Mouse (Mus musculus): Measurements from ENCODE around the gene Gm49322. TPM values are rescaled to one million over a fixed set of nuclear protein-coding genes. Genes with fewer than 3 reads are reported as not detected.
"Not testable (repeated sequence)": the region's sequence is repeated elsewhere in the genome, so short reads cannot be mapped to it uniquely, and the experiment has no call there.

Gene Gm49322
- polyA plus RNA-seq, 1 experiment from 2014 or later = 1.5 TPM

DNA sequence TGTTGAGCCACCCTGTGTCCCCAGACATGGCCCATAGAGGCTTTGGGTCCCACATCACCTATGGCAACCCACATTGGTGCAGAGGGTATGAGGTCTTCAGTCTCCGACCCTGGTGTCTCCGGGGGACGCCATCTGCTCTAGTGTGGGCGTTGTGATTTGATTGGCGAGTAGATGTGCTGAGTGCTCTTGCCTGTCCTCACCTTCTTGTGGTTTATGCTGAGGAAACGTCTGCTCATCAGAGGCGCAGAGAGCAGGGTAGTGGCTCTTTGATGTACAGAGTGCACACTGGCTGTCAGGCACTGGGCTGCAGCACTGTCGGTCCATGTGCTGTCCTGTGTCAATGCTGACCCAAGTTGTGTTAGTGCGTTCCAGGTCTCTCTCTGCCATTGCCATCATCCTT is 23.1 kb downstream of the Gm49322 start:
- Histone ChIP-seq H3K9me3 (replicated peaks) (no peaks in the 10 kb centered on the region), H3K27ac (replicated peaks) (no peak overlapping the region), H3K27me3 (no peaks in the 10 kb centered on the region), H3K4me2 (no peak overlapping the region), H3K4me3 (replicated peaks) (no peak overlapping the region), H3K36me3 (replicated peaks) (peaks cover 2% of the 10 kb centered on the region), H3K4me1 (replicated peaks) (peaks cover 62% of the 10 kb centered on the region), H3K9ac (no peak overlapping the region)
- ATAC-seq (ENCODE audit: insufficient read depth) = no peak
- WGBS (ENCODE audit: insufficient replicate concordance) = 68% methylated on average over 9 of the region's 9 CpGs

DNA sequence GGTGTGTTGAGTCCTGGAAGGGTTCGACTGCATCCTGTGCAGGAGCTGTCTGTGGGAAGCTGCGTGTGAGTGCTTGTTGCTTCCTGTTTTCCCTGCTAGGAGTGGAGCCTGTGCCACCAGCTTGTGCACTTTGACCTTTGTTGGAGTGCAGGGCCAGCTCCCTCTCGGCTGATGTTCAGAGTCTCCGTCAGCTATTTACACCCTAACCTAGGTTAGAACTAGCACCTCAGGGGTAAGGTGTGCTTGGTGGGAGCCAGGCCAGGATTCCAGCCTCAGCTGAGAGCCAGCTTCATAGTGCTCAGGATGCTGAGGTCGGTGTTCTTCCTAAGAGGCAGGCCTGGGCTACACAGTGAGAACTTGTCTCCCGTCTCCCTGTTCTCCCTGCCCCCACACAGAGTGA is 29.5 kb downstream of the Gm49322 start:
- Histone ChIP-seq H3K27me3 (no peaks in the 10 kb centered on the region), H3K4me3 (replicated peaks) (no peak overlapping the region), H3K27ac (replicated peaks) (0 out of 2 replicates have a peak overlapping the region, but pooled peaks have one; percentile 29), H3K4me2 (no peak overlapping the region), H3K36me3 (replicated peaks) (peaks cover 66% of the 10 kb centered on the region), H3K9ac (no peak overlapping the region), H3K4me1 (replicated peaks) (peaks cover 20% of the 10 kb centered on the region), H3K9me3 (replicated peaks) (no peaks in the 10 kb centered on the region)
- WGBS (ENCODE audit: insufficient replicate concordance) = 61% methylated on average over 6 of the region's 6 CpGs
- no peak for ATAC-seq (ENCODE audit: insufficient read depth)

DNA sequence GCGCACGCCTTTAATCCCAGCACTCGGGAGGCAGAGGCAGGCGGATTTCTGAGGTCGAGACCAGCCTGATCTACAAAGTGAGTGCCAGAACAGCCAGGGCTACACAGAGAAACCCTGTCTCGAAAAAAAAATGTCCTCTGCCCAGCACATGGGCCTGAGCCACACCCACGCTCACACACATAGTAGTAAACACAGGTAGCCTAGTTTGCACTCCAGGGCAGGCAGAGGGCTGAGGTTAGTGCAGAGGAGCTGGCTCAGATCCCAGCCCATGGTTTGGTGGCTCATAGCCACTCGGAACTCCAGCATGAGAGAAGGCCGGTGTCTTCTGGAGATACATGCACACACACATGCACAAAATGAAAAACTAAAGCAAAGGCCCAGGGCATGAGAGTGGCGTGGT is 41.1 kb downstream of the Gm49322 start:
- Histone ChIP-seq H3K27me3 (no peaks in the 10 kb centered on the region), H3K4me2 (no peak overlapping the region), H3K9ac (no peak overlapping the region), H3K27ac (replicated peaks) (no peak overlapping the region), H3K4me3 (replicated peaks) (no peak overlapping the region), H3K36me3 (replicated peaks) (peaks cover 30% of the 10 kb centered on the region), H3K9me3 (replicated peaks) (no peaks in the 10 kb centered on the region), H3K4me1 (replicated peaks) (peaks cover 8% of the 10 kb centered on the region)
- ATAC-seq (ENCODE audit: insufficient read depth) = no peak
- WGBS (ENCODE audit: insufficient replicate concordance) = 76% methylated on average over 10 of the region's 10 CpGs

DNA sequence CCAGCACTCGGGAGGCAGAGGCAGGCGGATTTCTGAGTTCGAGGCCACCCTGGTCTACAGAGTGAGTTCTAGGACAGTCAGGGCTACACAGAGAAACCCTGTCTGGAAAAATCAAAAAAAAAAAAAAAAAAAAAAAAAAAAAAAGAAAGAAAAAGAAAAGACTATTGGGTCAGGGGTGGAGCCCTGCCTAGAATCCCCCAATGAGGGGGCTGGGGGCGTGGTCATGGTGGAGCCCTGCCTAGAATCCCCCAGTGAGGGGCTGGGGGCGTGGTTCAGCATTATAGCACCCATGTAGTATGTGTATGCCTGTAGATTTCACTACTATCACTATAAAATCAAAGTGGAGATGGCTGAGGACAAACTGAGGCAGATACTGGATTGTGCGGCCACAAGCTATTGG is 44.1 kb downstream of the Gm49322 start:
- not testable (repeated sequence) for H3K4me3 ChIP-seq (replicated peaks); H3K9me3 ChIP-seq (replicated peaks); ATAC-seq (ENCODE audit: insufficient read depth); H3K36me3 ChIP-seq (replicated peaks); H3K4me2 ChIP-seq; H3K27me3 ChIP-seq; H3K9ac ChIP-seq; H3K27ac ChIP-seq (replicated peaks)
- 65% methylated on average over 6 of the region's 6 CpGs for WGBS (ENCODE audit: insufficient replicate concordance)
- peaks cover 30% of the 10 kb centered on the region for H3K4me1 ChIP-seq (replicated peaks)

DNA sequence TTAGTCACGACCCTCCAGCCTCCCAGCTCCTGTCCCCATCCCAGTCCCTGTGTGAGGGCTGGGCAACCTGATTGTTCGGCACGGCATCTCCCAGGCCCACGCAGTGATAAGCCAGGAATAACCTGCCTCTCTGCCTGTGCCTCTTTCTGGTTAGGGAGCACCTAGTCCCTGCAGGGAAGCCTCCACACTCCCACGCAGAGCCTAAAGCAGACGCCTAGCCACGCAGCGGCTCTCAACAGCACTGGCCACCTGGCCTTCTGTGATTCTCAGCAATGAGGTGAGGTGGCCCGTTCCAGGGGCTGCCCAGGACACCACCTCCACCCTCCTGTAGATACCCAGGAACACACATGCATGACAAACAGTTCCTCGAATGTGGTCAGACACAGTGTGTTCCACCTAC is 44.6 kb downstream of the Gm49322 start:
- Histone ChIP-seq H3K27me3 (no peaks in the 10 kb centered on the region), H3K27ac (replicated peaks) (no peak overlapping the region), H3K4me2 (no peak overlapping the region), H3K9me3 (replicated peaks) (no peaks in the 10 kb centered on the region), H3K36me3 (replicated peaks) (0 out of 2 replicates have a peak, but pooled peaks cover 4% of the 10 kb centered on the region), H3K4me1 (replicated peaks) (peaks cover 35% of the 10 kb centered on the region), H3K9ac (no peak overlapping the region), H3K4me3 (replicated peaks) (no peak overlapping the region)
- ATAC-seq (ENCODE audit: insufficient read depth) = no peak
- 78% methylated on average over 10 of the region's 10 CpGs for WGBS (ENCODE audit: insufficient replicate concordance)

DNA sequence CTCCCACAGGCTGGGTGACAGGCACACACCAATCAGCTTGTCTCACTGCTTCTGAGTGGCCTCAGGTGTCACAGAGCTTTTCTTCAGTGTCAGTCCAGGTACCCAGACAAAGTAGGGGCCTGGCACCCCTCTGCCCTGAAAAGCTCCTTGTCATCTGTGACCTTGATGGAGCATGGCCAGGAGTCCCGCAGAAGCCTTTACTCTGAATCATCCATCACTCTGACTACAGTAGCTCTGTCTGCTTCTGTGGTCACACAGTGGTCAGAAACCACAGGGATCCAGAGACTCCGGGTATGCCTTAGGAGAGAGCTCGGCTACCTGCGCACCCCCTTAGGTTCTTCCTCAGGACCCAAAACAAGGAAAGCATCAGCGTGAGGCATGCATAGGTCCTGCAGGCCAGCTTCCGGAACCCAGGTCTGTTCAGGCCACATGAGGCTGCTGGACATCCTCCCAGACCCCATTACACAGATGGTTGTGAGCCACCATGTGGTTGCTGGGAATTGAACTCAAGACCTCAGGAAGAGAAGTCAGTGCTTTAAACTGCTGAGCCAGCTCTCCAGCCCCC is 47.4 kb downstream of the Gm49322 start:
- ATAC-seq (ENCODE audit: insufficient read depth) = no peak
- no peak overlapping the region for H3K4me3 ChIP-seq (replicated peaks)
- peaks cover 62% of the 10 kb centered on the region for H3K4me1 ChIP-seq (replicated peaks)
- H3K27me3 ChIP-seq = no peaks in the 10 kb centered on the region
- H3K27ac ChIP-seq (replicated peaks) = no peak overlapping the region
- no peak overlapping the region for H3K4me2 ChIP-seq
- WGBS (ENCODE audit: insufficient replicate concordance) = 76% methylated on average over 6 of the region's 6 CpGs
- H3K9me3 ChIP-seq (replicated peaks) = no peaks in the 10 kb centered on the region
- no peaks in the 10 kb centered on the region for H3K36me3 ChIP-seq (replicated peaks)
- H3K9ac ChIP-seq = no peak overlapping the region

DNA sequence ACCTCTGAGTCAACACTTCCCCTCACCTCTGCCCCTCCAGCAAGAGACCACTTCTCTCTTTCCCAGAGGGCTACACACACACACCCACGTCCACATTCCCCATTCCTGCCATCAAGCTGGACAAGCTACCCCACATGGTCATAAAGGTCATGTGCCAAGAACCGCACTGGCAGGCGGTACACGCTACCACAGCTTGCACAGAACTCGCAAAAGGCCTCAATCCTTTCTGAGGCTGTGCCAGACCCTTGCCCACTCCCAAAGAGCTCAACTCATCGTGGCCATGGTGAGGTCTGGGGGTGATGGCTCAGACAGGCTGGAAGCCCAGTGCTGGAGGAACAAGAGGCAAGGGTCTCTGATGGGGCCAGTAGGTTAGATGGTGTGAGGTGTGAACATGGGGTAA is 49.0 kb downstream of the Gm49322 start:
- no peak for ATAC-seq (ENCODE audit: insufficient read depth)
- Histone ChIP-seq H3K27ac (replicated peaks) (no peak overlapping the region), H3K4me3 (replicated peaks) (0 out of 2 replicates have a peak overlapping the region, but pooled peaks have one; percentile 2), H3K9ac (no peak overlapping the region), H3K4me2 (peak overlapping the region; percentile 92), H3K27me3 (no peaks in the 10 kb centered on the region), H3K36me3 (replicated peaks) (no peaks in the 10 kb centered on the region), H3K9me3 (replicated peaks) (no peaks in the 10 kb centered on the region), H3K4me1 (replicated peaks) (peaks cover 63% of the 10 kb centered on the region)
- WGBS (ENCODE audit: insufficient replicate concordance) = 81% methylated on average over 6 of the region's 6 CpGs

DNA sequence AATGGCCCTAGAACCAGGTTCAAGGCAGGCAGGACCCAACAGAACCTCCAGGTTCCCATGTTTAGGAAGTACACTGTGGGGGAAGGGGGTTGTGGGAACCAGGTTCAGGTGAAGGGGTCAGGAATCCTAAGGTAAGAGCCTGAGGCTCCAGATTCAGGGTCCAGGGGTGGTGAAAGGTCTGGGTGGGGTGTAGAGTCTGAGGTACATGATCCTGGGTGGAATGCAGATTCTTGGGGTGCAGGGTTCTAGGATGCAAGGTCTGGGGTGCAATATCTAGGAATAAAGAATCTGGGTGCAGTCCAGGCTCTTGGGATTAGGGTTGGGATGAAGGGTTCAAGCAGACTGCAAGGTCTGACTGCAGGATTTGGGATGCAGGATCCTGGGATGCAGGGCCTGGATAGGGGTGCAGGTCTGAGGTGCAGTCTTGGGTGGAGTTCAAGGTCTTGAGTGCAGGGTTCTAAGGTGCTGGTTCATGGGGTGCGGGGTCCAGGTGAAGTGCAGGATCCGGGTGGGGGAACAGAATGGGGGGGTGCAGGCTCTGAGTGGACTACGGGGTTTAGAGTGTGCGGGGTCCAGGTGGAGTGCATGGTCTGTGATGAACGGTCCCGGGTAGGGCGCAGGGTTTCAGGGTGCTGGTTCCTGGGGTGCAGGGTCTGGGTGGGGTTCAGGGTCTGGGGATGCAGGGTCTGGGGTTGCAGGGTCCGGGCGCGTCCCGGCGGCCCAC is 49.7 kb downstream of the Gm49322 start:
- Histone ChIP-seq H3K9ac (peak overlapping the region; percentile 90), H3K4me3 (replicated peaks) (peak overlapping the region; percentile 86), H3K27me3 (no peaks in the 10 kb centered on the region), H3K9me3 (replicated peaks) (no peaks in the 10 kb centered on the region), H3K4me2 (peak overlapping the region; percentile 92), H3K36me3 (replicated peaks) (no peaks in the 10 kb centered on the region), H3K27ac (replicated peaks) (peak overlapping the region; percentile 87), H3K4me1 (replicated peaks) (peaks cover 63% of the 10 kb centered on the region)
- peak; percentile 4; the same call in 1 of the 2 replicates for ATAC-seq (ENCODE audit: insufficient read depth)
- WGBS (ENCODE audit: insufficient replicate concordance) = 3% methylated on average over 12 of the region's 12 CpGs

DNA sequence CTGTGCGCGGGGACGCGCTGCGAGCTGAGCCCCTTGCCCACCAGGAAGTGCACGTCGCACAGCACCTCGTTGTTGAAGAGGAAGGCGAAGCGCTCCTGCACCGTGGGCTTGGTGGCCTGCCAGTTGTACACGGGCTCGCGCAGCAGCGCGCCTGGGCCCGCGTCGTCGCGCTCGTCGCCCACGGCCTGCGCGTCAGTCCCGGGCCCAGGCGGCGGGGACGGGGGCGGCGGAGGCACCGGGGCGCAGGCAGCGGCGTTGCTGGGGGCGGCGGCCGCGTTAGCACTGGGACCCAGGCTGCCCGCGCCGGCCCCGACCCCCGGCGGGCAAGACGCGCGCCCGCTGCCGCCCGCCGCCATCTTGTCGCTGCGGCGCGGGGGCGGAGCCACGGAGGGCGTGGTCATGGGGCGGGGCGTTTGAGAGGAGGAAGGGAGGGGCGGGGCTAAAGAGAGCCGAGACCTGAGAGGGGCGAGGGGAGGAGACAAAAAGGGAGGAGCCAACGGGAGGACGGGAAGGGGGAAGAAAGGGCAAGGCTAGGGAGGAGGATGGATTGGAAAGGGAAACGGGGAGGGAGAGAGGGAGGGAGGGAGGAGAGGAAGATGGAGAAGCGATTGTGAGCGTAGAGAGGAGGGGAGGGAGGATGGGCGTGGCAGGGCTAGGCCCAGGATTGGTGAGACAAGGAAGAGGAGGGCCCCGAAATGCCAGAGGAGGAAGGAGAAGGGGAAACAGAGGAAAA is 50.5 kb downstream of the Gm49322 start:
- peak; percentile 71 for ATAC-seq (ENCODE audit: insufficient read depth)
- peak overlapping the region; percentile 92 for H3K4me2 ChIP-seq
- no peaks in the 10 kb centered on the region for H3K9me3 ChIP-seq (replicated peaks)
- no peaks in the 10 kb centered on the region for H3K36me3 ChIP-seq (replicated peaks)
- WGBS (ENCODE audit: insufficient replicate concordance) = under 1% methylated on average over 72 of the region's 72 CpGs
- peaks cover 69% of the 10 kb centered on the region for H3K4me1 ChIP-seq (replicated peaks)
- no peaks in the 10 kb centered on the region for H3K27me3 ChIP-seq
- H3K9ac ChIP-seq = peak overlapping the region; percentile 90
- H3K27ac ChIP-seq (replicated peaks) = peak overlapping the region; percentile 87
- peak overlapping the region; percentile 86 for H3K4me3 ChIP-seq (replicated peaks)

DNA sequence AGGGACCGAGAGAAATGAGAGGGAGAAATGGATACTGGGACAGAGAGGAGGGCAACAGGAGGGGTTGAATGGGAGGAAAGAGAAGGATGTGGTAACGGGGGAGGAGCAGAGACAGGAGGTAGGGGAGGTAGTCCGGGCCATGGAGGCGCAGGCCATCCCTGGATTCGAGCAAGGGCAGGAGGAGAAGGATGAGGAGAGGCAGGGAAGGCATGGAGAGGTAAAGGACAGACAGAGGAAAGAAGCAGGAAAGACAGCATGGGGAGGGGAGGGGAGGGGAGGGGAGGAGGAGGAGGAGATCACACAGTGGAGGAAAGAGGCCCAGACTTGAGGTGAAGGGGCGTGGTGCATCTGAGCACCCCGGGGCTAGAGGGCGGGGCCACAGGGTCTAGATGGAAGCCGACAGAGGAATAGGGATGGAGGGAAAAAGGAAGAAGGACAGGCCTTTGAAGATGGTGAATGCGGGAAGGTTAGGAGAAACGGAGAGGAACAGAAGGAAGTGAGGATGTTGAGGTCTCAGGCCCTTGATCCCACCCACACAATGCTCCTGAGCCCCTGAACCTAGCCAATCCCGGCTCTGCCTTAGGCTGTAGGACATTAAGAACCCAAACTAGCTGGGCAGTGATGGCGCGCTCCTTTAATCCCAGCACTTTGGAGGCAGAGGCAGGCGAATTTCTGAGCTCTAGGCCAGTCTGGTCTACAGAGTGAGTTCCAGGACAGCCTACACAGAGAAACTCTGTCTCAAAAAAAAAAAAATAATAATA is 51.2 kb downstream of the Gm49322 start, which contains the start of gene Btbd2:
TSS of gene Btbd2 (minus strand) at position 209 of the 761 bp plus-strand sequence.
- no peaks in the 10 kb centered on the region for H3K27me3 ChIP-seq
- peak within 1 kb of the TSS; percentile 90 for H3K9ac ChIP-seq
- WGBS (ENCODE audit: insufficient replicate concordance) = 35% methylated on average over 15 of the region's 15 CpGs
- H3K9me3 ChIP-seq (replicated peaks) = no peaks in the 10 kb centered on the region
- H3K27ac ChIP-seq (replicated peaks) = peak within 1 kb of the TSS; percentile 87
- ATAC-seq (ENCODE audit: insufficient read depth) = peak; percentile 9; the same call in 1 of the 2 replicates
- H3K4me2 ChIP-seq = peak within 1 kb of the TSS; percentile 92
- H3K4me1 ChIP-seq (replicated peaks) = peaks cover 71% of the 10 kb centered on the region
- H3K36me3 ChIP-seq (replicated peaks) = no peaks in the 10 kb centered on the region
- peak within 1 kb of the TSS; percentile 86 for H3K4me3 ChIP-seq (replicated peaks)
